Mouse (Mus musculus) right cerebral cortex, postnatal 25 days (tissue): ENCODE results near the gene Arl4a.
A peak's percentile ranks its signal among the peaks of the same experiment; 100 is the strongest.

ENCODE experiments used
- DNase-seq: peaks from one replicate; pipeline ENCODE4 v3.0.0; 2022

Gene Arl4a

GRCm38 (mm10) chr12:40008459-40008858 is 29.4 kb downstream of the Arl4a start:
- DNase-seq, result no peak

DNA sequence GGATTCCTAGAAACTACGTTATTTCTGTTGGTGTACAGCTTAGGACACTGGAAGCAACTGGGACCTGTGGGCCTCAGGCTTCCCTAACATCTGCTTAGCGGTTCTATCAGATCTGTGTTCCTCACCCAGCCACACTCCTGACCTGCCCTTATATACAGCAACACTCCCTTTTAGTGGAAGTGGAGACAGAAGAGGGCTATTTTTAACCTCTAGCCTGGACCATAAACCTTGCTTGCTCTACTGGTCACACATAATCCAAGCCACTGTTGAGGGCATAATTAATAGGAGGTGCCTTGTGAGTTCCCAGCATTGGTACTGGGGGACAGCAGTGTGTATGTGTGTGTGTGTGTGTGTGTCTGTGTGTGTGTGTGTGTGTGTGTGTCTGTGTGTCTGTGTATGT is 33.1 kb downstream of the Arl4a start:
- DNase-seq, result no peak

- DNase-seq, result no peak
Observed at GRCm38 (mm10) chr12:39998853-39999195, 39.0 kb downstream of the Arl4a start.

DNA sequence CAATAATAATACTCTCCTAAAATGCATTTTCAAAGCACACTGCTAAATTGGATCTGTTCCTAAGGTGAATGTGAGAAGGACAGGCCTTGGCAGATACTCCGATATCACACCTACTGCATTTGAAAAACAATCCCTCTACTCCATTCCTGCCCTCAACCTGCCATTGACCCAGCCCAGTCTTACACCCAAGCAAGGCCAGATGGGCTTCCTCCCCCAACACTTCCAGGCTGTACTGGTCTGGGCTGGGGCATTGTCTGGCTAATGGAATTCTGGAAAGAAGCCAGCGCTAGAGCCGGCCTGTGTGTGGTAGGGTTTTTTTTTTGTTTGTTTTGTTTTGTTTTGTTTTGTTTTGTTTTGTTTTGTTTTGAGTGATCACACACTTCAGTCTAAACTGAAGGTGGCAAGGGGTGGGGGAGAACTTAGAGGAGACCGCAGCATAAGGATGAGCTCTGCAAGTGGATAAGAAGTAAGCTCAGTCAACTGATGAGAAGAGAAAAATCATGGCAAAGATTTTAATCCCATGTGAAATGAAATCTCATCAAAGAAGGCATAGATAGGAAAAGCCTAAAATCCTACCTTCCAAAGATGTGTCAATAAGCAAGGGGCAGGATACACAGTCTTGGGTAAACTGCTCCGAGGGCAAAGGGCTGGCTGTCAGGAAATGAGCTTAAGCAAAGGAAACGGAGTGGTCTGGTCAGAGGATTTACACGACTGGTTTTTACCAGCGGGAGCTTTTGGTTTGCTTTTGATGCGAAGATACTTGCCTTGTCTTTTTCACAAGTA is 39.6 kb downstream of the Arl4a start:
- DNase-seq, result no peak

DNA sequence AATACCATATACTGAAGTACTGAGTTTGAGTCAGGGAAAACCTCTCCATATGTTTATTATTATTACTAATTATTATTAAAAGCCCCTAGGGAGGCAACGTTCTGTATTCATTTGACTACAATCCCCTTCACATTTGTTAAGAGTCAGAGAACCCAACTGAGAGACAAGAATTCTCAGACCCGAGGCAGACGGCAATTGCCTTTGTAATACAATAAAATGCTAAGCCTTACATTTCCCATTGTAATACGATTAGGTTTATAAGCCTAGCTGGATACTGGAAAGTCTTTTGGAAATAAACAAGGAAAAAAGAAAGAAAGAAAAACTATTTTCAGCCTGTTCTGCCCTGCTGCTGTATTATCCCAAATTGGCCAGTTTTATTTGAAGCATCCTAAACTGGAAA is 40.2 kb downstream of the Arl4a start:
- DNase-seq, result no peak

DNA sequence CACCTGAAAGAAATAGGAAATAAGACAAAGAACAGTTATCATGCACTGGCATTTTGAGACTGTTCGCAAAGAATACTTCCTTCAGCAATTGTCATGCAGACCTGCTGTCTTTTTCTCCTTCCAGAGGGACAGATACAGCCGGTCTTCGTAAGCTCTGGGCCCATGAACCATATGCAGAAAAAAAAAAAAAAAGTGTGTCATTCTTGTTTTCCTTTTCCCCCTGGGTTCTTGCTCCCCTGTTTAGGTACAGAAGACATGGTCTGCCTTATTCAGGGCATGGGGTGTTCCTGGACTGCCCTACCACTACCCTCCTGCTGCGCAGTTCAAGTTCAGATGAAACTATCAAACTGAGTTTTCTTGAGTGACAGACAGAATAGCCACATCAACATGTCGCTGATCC is 41.8 kb downstream of the Arl4a start:
- DNase-seq, result no peak

GRCm38 (mm10) chr12:39995609-39996008 is 42.2 kb downstream of the Arl4a start:
- DNase-seq, result no peak

- DNase-seq, result no peak
Observed at GRCm38 (mm10) chr12:39992767-39993302, 45.0 kb downstream of the Arl4a start.

DNA sequence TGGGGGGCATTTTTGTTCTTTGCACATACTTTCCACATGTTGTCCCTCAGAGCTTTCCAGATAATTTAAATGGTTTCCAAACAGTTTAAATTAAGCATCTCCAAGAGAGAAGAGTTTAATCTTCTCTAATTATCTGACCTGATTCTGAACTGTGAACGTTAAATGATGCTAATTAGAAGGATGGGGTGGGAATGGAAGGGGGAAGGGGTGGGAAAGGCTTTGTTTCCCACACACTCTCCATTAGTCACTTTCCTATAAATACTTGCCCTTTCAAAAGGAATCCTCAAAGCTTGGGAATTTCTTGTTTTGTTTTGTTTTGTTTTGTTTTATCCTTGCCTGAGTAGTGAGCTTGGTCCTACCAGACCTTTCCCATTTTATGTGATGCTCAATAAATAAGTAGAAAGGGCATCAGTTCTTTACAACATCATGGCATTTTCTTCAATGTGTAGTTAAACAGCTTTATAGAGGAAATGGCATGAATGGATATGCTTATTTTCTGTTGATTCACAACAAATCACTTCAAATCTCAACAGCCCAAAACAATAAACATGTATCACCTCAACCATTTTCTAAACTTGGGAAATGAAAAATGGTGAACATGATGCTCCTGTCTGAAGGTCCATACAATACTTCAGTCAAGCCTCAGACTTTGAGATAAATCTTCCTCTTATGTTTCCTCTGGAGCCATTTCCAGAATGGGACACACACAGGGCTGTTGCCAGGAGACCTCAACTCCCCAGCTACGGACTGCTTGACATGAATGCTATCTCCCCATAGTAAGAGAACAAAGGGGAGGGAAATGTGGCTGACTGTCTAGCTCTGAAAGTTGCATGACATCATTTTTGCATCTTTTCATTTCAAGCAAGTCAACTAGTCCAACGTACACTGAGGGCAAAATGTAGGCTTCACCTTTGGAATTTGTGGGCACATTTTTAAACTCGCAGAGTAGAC is 46.7 kb downstream of the Arl4a start:
- DNase-seq, result no peak

- DNase-seq, result no peak
Observed at GRCm38 (mm10) chr12:39989136-39989535, 48.7 kb downstream of the Arl4a start.

DNA sequence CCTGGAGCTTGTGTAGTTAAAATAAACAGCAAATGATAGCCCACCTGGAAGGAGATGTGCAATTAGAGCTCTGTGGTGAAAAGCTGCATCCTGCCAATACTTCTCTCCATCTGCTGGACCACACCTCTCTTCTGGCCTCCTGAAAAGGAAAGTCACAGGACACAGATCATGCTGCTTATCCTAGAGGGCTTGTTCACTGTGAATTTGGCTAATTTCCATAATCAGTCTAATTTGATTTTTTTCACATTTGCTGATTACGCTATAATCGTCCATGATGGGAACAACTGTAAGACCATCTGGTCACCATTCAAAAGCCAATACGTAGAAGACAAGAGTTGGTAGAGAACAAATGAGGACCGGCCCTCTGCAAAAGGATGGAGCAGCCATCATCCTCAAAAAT is 50.6 kb downstream of the Arl4a start:
- DNase-seq, result no peak

DNA sequence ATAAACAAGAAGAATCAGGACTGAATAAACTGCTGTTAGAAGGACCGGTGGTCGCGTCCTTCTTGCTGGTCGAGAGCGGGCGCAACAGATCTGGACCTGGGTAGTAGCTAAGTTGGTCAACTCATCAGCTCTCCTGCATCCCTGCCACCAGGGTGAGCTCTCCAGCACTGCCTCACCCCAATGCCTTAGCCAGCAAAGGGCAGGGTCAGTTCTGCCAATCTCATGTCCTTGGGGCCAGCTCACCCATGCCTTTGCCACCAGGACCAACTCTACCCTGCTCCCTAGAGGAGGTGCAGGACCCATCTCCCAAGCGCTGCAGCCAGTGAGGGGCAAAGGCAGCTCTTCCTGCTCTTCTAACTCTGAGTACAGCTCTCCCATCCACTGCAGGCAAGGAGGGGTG is 52.2 kb downstream of the Arl4a start:
- no peak for DNase-seq

DNA sequence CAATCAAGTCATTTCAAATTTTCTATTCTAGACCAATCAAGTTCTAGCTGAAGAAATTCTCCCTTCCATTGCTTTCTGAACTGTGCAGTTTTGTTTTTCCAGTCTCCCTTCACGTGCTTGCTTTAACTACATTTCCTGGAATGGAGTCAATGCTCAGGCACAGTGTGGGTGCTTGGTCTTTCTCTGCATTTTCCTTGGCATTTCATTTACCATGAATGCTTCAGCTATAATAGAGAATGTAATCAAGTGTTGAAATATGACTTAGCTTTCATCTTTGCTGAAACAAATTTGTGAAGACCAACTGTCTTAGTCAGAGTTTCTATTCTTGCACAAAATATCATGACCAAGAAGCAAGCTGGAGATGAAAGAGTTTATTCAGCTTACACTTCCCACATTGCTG is 58.0 kb downstream of the Arl4a start:
- no peak for DNase-seq

DNA sequence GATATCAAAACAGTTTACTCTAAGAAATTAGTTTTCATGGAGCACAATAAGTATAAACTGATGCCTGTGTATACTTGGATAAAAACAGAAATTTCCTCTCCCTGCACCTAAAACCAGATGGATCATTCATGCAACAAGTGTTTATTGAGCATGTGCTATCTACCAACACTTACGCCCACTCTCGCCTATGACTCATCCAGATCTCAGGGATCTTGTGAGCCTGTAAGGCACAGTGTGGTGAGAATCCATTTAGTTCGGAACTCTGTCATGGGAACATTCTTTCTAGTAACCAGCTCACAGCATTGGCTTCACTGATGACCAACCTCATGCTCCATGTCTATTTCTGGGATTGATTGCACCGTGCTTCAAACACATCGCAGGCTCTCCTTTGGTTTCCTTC is 58.8 kb downstream of the Arl4a start:
- peak; percentile 34 for DNase-seq

GRCm38 (mm10) chr12:39977996-39978590 is 59.7 kb downstream of the Arl4a start:
- DNase-seq, result no peak

DNA sequence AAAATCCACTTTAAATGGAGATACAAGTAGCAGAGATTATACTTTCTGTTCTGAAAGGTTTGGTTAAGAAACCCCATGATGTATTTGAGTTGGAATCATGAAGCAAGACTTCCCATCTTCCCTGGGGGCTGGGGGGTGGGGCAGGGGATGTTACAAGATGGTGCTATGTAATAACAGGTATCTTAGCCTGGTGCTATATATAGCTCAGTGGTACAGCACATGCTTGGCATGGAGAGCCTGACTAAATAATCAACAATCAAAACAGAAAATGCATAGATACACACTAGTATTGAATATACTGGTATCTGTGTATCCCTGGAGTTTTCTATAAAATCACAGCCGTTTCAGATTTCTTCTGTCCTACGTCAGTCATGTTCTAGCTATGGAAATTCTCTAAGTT is 61.4 kb downstream of the Arl4a start:
- no peak for DNase-seq

DNA sequence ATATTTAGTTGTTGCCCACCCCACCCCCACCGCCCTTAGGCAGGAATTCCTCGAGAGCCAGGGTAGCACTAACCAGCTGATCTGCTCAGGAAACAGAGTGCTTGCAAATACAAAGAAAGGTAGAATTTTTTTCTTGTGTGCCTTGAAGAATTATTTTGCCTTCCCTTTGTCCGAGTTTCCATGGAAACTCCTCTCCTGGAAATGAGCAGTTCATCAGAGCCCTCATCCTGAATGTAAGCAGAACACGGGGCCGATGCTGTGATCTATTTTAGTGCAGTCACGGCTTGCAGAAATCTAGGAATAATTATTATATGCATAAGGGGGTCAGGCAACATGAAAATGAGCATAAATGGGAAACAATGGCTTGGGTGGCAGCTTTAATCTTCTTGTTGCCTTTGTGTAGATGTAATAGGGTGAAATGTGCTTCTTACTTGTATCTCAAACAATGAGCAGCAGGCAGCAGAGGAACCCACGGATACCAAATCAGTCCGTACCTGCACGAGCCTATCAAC is 61.9 kb downstream of the Arl4a start:
- peak; percentile 22 for DNase-seq

DNA sequence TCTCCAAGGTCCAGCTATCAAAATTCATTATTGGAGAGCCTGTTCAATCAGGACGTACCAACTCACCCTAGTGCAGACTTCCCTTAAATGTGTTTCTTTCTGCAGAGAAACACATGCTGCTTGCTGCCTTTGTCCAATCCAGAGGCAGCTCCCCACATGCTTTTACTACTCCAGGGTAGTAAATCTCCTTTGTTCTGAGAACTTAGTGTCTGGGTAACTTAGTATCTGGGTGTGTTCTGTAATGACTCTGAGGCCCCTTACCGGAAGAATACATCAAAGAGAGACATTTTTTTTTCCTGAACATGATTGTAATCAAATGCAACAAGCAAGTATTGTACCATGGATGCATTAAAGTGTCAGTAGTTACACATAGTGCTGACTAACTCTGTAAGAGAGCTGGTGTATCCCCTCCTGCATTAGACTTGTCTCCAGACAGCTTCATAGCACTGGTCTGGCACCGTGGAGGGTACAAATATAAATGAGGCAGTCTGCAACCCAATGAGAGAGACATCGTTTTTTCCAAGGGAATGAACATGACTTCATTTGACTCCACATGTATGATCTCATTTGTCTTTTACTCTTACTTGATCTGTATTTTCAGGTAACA is 62.7 kb downstream of the Arl4a start:
- no peak for DNase-seq

GRCm38 (mm10) chr12:39974273-39974672 is 63.6 kb downstream of the Arl4a start:
- DNase-seq, result no peak

DNA sequence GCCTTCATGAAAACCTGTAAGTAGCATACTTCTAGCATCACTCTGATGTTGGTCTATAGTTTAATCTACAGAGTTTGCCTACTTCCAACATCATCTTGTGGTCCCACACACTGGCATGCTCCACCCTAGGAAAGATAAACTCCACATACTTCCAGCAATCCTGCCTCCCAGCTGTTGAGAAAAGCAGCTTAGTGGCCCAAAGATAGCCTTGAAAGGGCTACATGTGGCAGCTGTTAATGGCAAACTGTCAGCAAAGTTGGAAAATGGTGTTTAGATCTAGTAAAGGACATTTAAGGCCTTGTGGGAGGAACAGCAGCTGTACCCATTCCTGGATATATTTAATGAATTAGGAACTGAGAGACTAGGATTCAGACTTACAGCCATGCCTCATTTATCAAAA is 68.3 kb downstream of the Arl4a start:
- DNase-seq, result no peak

GRCm38 (mm10) chr12:39968109-39968508 is 69.7 kb downstream of the Arl4a start:
- DNase-seq, result no peak

GRCm38 (mm10) chr12:39959166-39959565 is 78.7 kb downstream of the Arl4a start:
- no peak for DNase-seq
